ENCODE assay signal across 17 mouse cellular contexts in the genomic region with DNA sequence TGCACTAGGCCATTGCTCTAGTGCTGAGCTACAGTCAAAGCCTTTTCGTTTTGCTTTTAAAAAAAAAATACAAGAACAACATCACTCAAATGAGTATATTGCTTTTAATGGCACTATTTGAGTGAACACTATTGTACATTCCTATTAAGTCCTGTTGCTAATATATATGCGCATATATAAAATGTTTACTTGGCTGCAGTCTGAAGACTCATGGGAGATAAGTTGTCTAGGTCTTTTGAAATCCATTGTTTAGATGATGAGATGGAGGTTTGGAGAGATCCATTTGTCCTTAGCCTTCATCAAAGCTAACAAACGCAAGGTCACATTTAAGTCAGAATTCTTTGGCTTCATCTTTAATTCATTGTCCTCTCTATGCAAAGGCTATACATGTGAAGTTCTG.
"Had no signal": no experiment of that assay in that cellular context is flagged by ENCODE, and none has a peak within 500 bp of the region (broad histone marks: within the 10 kb centered on the region; RNA-seq: fewer than 3 reads in every experiment).

No protein-coding gene starts in this region.

- ATAC-seq: liver, postnatal 0 days had no signal

- H3K9me3 ChIP-seq: limb, embryonic 12.5 days; liver, embryonic 13.5 days; lung, embryonic 15.5 days; neural tube, embryonic 12.5 days had no signal

- H3K4me2 ChIP-seq: limb, embryonic 12.5 days; liver, embryonic 13.5 days; lung, embryonic 15.5 days; neural tube, embryonic 12.5 days had no signal

- H3K36me3 ChIP-seq: limb, embryonic 12.5 days; liver, embryonic 13.5 days; lung, embryonic 15.5 days; neural tube, embryonic 12.5 days had no signal

- H3K27me3 ChIP-seq: limb, embryonic 12.5 days; liver, embryonic 13.5 days; lung, embryonic 15.5 days; megakaryocyte, embryonic 14.5 days; neural tube, embryonic 12.5 days had no signal

- H3K27ac ChIP-seq: kidney, postnatal 0 days; limb, embryonic 12.5 days; liver, embryonic 13.5 days; lung, embryonic 15.5 days; macrophage; neural tube, embryonic 12.5 days; stomach, postnatal 0 days had no signal

- H3K9ac ChIP-seq: limb, embryonic 12.5 days; liver, embryonic 13.5 days; liver, postnatal 0 days; lung, embryonic 15.5 days; neural tube, embryonic 12.5 days had no signal

- DNase-seq: kidney, adult 9 months; kidney, postnatal 36 days; layer of hippocampus, adult 9-11 months; layer of hippocampus, postnatal 36 days; liver; liver, embryonic 13.5 days; liver, postnatal 0 days; lung, postnatal 14 days; thymus, adult 18-20 months; thymus, postnatal 14 days had no signal

- H3K4me3 ChIP-seq: limb, embryonic 12.5 days; liver, embryonic 13.5 days; lung, embryonic 15.5 days; neural tube, embryonic 12.5 days had no signal

- H3K4me1 ChIP-seq: liver, embryonic 13.5 days; lung, embryonic 15.5 days; megakaryocyte, embryonic 14.5 days; neural tube, embryonic 12.5 days had no signal
